Mouse (Mus musculus) C2C12 (cell line): Measurements from ENCODE around the gene Bmper.

Experiments used
- CEBPB ChIP-seq: IDR thresholded peaks from one replicate; pipeline ENCODE4 v1.6.1; 2011; ENCODE audit warnings: low read depth, mild to moderate bottlenecking, control low read depth, moderate library complexity
- CTCF ChIP-seq: IDR thresholded peaks from one replicate; pipeline ENCODE4 v1.5.1; 2011; ENCODE audit not compliant: control insufficient read depth, insufficient read depth, insufficient read length
- MYOD1 ChIP-seq: IDR thresholded peaks from one replicate; pipeline ENCODE4 v1.6.1; 2011; ENCODE audit warnings: low read depth; ENCODE audit not compliant: control insufficient read depth, insufficient read length

GRCm38 (mm10) chr9:23384880-23385279, 162.0 kb downstream of the Bmper start:
- TF ChIP-seq CTCF, result no peak
- no peak for TF ChIP-seq MYOD1
- no peak for TF ChIP-seq CEBPB
